In the genomic region with DNA sequence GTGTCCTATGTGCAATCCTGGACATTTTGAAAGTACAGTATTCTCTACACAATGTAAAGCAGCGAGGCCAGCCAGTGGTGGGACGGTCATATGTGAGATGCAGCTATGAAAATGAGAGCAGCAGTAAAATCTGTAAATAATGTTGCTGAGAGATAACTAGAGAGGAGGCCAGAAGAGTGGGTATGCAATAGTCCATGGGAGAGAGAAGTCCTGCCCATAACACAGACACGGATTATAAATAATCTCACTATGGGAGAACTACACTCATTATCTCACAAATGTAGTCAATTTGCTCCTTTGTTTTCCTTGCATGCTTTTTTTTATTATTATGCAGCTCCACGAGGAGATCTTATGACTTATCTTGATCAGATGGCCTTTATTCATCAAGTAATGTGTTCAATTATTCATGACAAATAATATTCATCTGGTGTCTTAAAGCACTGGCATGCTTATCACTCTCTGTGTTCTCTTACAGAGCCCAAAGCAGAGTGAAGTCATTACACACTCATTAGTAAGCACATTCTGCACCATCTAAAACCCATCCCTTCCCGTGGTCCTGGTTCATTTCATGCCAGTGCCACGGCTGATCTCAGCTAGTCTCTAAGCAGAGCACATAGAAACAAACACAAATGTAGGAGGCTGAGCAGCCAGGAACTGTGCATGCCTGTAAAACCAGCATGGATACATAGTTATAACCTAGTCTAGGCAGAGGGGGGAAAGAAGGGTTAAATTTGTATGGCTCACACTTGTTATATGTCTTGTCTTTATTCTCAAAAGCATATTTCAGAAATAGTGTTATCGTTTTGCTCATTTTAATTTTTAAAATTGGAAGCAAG, we compare ENCODE assay signal across 26 mouse cellular contexts. TPM values are rescaled to one million over a fixed set of nuclear protein-coding genes. Genes with fewer than 3 reads are reported as not detected.
DNase-seq lines count a peak whose midpoint lies in the region; ATAC-seq lines count a peak whose summit lies in the region.
"Had no signal": no experiment of that assay in that cellular context is flagged by ENCODE, and none has a peak within 500 bp of the region (broad histone marks: within the 10 kb centered on the region; RNA-seq: fewer than 3 reads in every experiment).

No protein-coding gene starts in this region.

- WGBS in midbrain, embryonic 12.5 days, result 76% methylated on average over 7 of the region's 7 CpGs
- WGBS in midbrain, embryonic 11.5 days, result 81% methylated on average over 7 of the region's 7 CpGs
- 76% methylated on average over 7 of the region's 7 CpGs for WGBS in hindbrain, embryonic 12.5 days
- 54% methylated on average over 7 of the region's 7 CpGs for WGBS in hindbrain, embryonic 16.5 days
- 59% methylated on average over 7 of the region's 7 CpGs for WGBS in neural tube, embryonic 13.5 days
- WGBS in kidney, embryonic 14.5 days, result 81% methylated on average over 7 of the region's 7 CpGs

- H3K27me3 ChIP-seq in midbrain, embryonic 12.5 days, result no peaks in the 10 kb centered on the region
- no peaks in the 10 kb centered on the region for H3K27me3 ChIP-seq in midbrain, embryonic 11.5 days (ENCODE audit: control insufficient read depth, insufficient read depth, low read length)
- H3K27me3 ChIP-seq in hindbrain, embryonic 12.5 days, result no peaks in the 10 kb centered on the region
- H3K27me3 ChIP-seq in hindbrain, embryonic 16.5 days (replicated peaks; ENCODE audit: control insufficient read depth, insufficient read depth, low read length), result no peaks in the 10 kb centered on the region
- no peaks in the 10 kb centered on the region for H3K27me3 ChIP-seq in neural tube, embryonic 13.5 days
- no peaks in the 10 kb centered on the region for H3K27me3 ChIP-seq in kidney, embryonic 14.5 days (ENCODE audit: control insufficient read depth, insufficient read depth, low read length)
- H3K27me3 ChIP-seq: limb, embryonic 15.5 days; lung, embryonic 15.5 days; megakaryocyte, embryonic 14.5 days had no signal

- DNase-seq in midbrain, embryonic 11.5 days (ENCODE audit: low spot score, missing footprints), result no peak
- DNase-seq in adrenal gland, adult 2 months, result no peak
- DNase-seq in cerebellum, adult 11 months, result no peak
- DNase-seq: adrenal gland, postnatal 10 days; cerebellum, adult 9-11 months; gastrocnemius, postnatal 14 days; heart, adult 11 months; kidney, adult 11 months; left cerebral cortex, postnatal 4 days; lung, postnatal 36 days; thymus, postnatal 25 days had no signal

- no peak overlapping the region for H3K4me2 ChIP-seq in midbrain, embryonic 12.5 days (replicated peaks)
- no peak overlapping the region for H3K4me2 ChIP-seq in midbrain, embryonic 11.5 days
- no peak overlapping the region for H3K4me2 ChIP-seq in hindbrain, embryonic 12.5 days (replicated peaks)
- H3K4me2 ChIP-seq in hindbrain, embryonic 16.5 days (ENCODE audit: low read length), result no peak overlapping the region
- H3K4me2 ChIP-seq in neural tube, embryonic 13.5 days, result no peak overlapping the region
- H3K4me2 ChIP-seq in kidney, embryonic 14.5 days (replicated peaks; ENCODE audit: low read depth, low read length), result no peak overlapping the region
- H3K4me2 ChIP-seq: heart, embryonic 11.5 days; limb, embryonic 15.5 days; lung, embryonic 15.5 days had no signal

- H3K4me3 ChIP-seq in midbrain, embryonic 12.5 days, result no peak overlapping the region
- no peak overlapping the region for H3K4me3 ChIP-seq in midbrain, embryonic 11.5 days (ENCODE audit: low read depth, low read length)
- H3K4me3 ChIP-seq in hindbrain, embryonic 12.5 days, result no peak overlapping the region
- no peak overlapping the region for H3K4me3 ChIP-seq in hindbrain, embryonic 16.5 days (ENCODE audit: low read length)
- H3K4me3 ChIP-seq in neural tube, embryonic 13.5 days, result no peak overlapping the region
- H3K4me3 ChIP-seq in kidney, embryonic 14.5 days (ENCODE audit: low read length), result no peak overlapping the region
- H3K4me3 ChIP-seq: embryonic facial prominence, embryonic 10.5 days; limb, embryonic 15.5 days; lung, embryonic 15.5 days; megakaryocyte, embryonic 14.5 days had no signal

- H3K4me1 ChIP-seq in midbrain, embryonic 12.5 days, result no peaks in the 10 kb centered on the region; the same call in 1 of the 2 replicates
- H3K4me1 ChIP-seq in midbrain, embryonic 11.5 days (ENCODE audit: control insufficient read depth, insufficient read depth, low read length), result no peaks in the 10 kb centered on the region
- no peaks in the 10 kb centered on the region for H3K4me1 ChIP-seq in hindbrain, embryonic 12.5 days
- no peaks in the 10 kb centered on the region for H3K4me1 ChIP-seq in hindbrain, embryonic 16.5 days (ENCODE audit: control insufficient read depth, insufficient read depth, low read depth, low read length)
- H3K4me1 ChIP-seq in neural tube, embryonic 13.5 days (replicated peaks), result no peaks in the 10 kb centered on the region
- H3K4me1 ChIP-seq in kidney, embryonic 14.5 days (ENCODE audit: control insufficient read depth, insufficient read depth, low read length), result no peaks in the 10 kb centered on the region
- H3K4me1 ChIP-seq: embryonic facial prominence, embryonic 10.5 days; limb, embryonic 15.5 days; lung, embryonic 15.5 days; megakaryocyte, embryonic 14.5 days had no signal

- ATAC-seq in midbrain, embryonic 12.5 days (ENCODE audit: low FRiP score, low read depth), result 0 out of 2 replicates have a peak, but pooled peaks have one; percentile 38
- no peak for ATAC-seq in midbrain, embryonic 11.5 days (ENCODE audit: low FRiP score)
- ATAC-seq in hindbrain, embryonic 12.5 days (ENCODE audit: low FRiP score), result peak; percentile 62; the same call in 1 of the 2 replicates
- ATAC-seq in hindbrain, embryonic 16.5 days, result peak; percentile 76
- ATAC-seq in neural tube, embryonic 13.5 days (ENCODE audit: low read depth), result peak; percentile 71
- ATAC-seq in kidney, embryonic 14.5 days (ENCODE audit: low FRiP score, low TSS enrichment), result no peak
- ATAC-seq: activated CD4-positive, CD25-positive, alpha-beta regulatory T cell, adult 4 months had no signal

- no peak overlapping the region for H3K27ac ChIP-seq in midbrain, embryonic 12.5 days (replicated peaks)
- no peak overlapping the region for H3K27ac ChIP-seq in midbrain, embryonic 11.5 days (ENCODE audit: low read depth, low read length)
- no peak overlapping the region for H3K27ac ChIP-seq in hindbrain, embryonic 12.5 days
- H3K27ac ChIP-seq in hindbrain, embryonic 16.5 days (ENCODE audit: low read depth, low read length), result no peak overlapping the region
- no peak overlapping the region for H3K27ac ChIP-seq in neural tube, embryonic 13.5 days (replicated peaks)
- H3K27ac ChIP-seq in kidney, embryonic 14.5 days (ENCODE audit: low read depth, low read length), result no peak overlapping the region
- H3K27ac ChIP-seq: embryonic facial prominence, embryonic 10.5 days; kidney, postnatal 0 days; limb, embryonic 15.5 days; liver, embryonic 14.5 days; lung, embryonic 15.5 days had no signal

- H3K9me3 ChIP-seq in midbrain, embryonic 12.5 days, result no peaks in the 10 kb centered on the region
- no peaks in the 10 kb centered on the region for H3K9me3 ChIP-seq in midbrain, embryonic 11.5 days (ENCODE audit: control insufficient read depth, low read length)
- H3K9me3 ChIP-seq in hindbrain, embryonic 12.5 days (replicated peaks), result no peaks in the 10 kb centered on the region
- no peaks in the 10 kb centered on the region for H3K9me3 ChIP-seq in hindbrain, embryonic 16.5 days (ENCODE audit: control insufficient read depth, low read length)
- no peaks in the 10 kb centered on the region for H3K9me3 ChIP-seq in neural tube, embryonic 13.5 days
- H3K9me3 ChIP-seq in kidney, embryonic 14.5 days (ENCODE audit: control insufficient read depth, low read length), result no peaks in the 10 kb centered on the region
- H3K9me3 ChIP-seq: embryonic facial prominence, embryonic 10.5 days; limb, embryonic 15.5 days; lung, embryonic 15.5 days had no signal

- H3K9ac ChIP-seq in midbrain, embryonic 12.5 days (replicated peaks), result no peak overlapping the region
- H3K9ac ChIP-seq in midbrain, embryonic 11.5 days (ENCODE audit: low read length), result no peak overlapping the region
- H3K9ac ChIP-seq in hindbrain, embryonic 12.5 days, result no peak overlapping the region
- no peak overlapping the region for H3K9ac ChIP-seq in hindbrain, embryonic 16.5 days (ENCODE audit: low read depth, low read length)
- H3K9ac ChIP-seq in neural tube, embryonic 13.5 days, result no peak overlapping the region
- H3K9ac ChIP-seq in kidney, embryonic 14.5 days (ENCODE audit: low read depth, low read length), result no peak overlapping the region
- H3K9ac ChIP-seq: limb, embryonic 15.5 days; liver, embryonic 14.5 days; lung, embryonic 15.5 days had no signal

- H3K36me3 ChIP-seq in midbrain, embryonic 12.5 days, result no peaks in the 10 kb centered on the region
- H3K36me3 ChIP-seq in midbrain, embryonic 11.5 days (ENCODE audit: control insufficient read depth, insufficient read depth, low read length), result no peaks in the 10 kb centered on the region
- no peaks in the 10 kb centered on the region for H3K36me3 ChIP-seq in hindbrain, embryonic 12.5 days
- no peaks in the 10 kb centered on the region for H3K36me3 ChIP-seq in hindbrain, embryonic 16.5 days (ENCODE audit: control insufficient read depth, insufficient read depth, low read length)
- H3K36me3 ChIP-seq in neural tube, embryonic 13.5 days, result no peaks in the 10 kb centered on the region
- no peaks in the 10 kb centered on the region for H3K36me3 ChIP-seq in kidney, embryonic 14.5 days (ENCODE audit: control insufficient read depth, insufficient read depth, low read length)
- H3K36me3 ChIP-seq: embryonic facial prominence, embryonic 10.5 days; limb, embryonic 15.5 days; lung, embryonic 15.5 days had no signal

RNA-seq across cellular contexts. Expression of a gene that starts 18.9 kb away (rescaled TPM):
- 0.29 and 0.31 TPM in 2 replicates for polyA plus RNA-seq in midbrain, embryonic 12.5 days (2016; fragmentation: Nextera tagmentation; extraction: Ambion mirVana)
- 0.14 and 0.18 TPM in 2 replicates for polyA plus RNA-seq in midbrain, embryonic 11.5 days (2014; fragmentation: Nextera tagmentation; extraction: Ambion mirVana)
- polyA plus RNA-seq in hindbrain, embryonic 12.5 days (2016; fragmentation: Nextera tagmentation; extraction: Ambion mirVana), result 0.23 TPM in 1 of 2 replicates, not detected in the other
- polyA plus RNA-seq in hindbrain, embryonic 16.5 days (2015; fragmentation: Nextera tagmentation; extraction: Ambion mirVana), result 0.26 and 0.45 TPM in 2 replicates
- polyA plus RNA-seq in neural tube, embryonic 13.5 days (2015; fragmentation: Nextera tagmentation; extraction: Ambion mirVana), result 0.24 TPM in 1 of 2 replicates, not detected in the other
- total RNA-seq in adrenal gland, adult 2 months (2021), result not detected
- polyA plus RNA-seq in adrenal gland, adult 2 months (2012; rRNA removed), result not detected in 2 replicates
- polyA plus RNA-seq in kidney, embryonic 14.5 days (2014; fragmentation: Nextera tagmentation; extraction: Ambion mirVana), result not detected in 2 replicates
- polyA plus RNA-seq: activated CD4-positive, CD25-positive, alpha-beta regulatory T cell, adult 4 months; heart, embryonic 11.5 days; kidney, postnatal 0 days; large intestine, adult 2 months; liver, embryonic 14.5 days; lung, embryonic 15.5 days; stomach, embryonic 14.5 days had no signal

RNA-seq across cellular contexts. Expression of a gene that starts 57.6 kb away (rescaled TPM):
- 5.3 and 5.9 TPM in 2 replicates for polyA plus RNA-seq in midbrain, embryonic 12.5 days (2016; fragmentation: Nextera tagmentation; extraction: Ambion mirVana)
- 4.3 and 4.6 TPM in 2 replicates for polyA plus RNA-seq in midbrain, embryonic 11.5 days (2014; fragmentation: Nextera tagmentation; extraction: Ambion mirVana)
- polyA plus RNA-seq in hindbrain, embryonic 12.5 days (2016; fragmentation: Nextera tagmentation; extraction: Ambion mirVana), result 6.6 and 6.9 TPM in 2 replicates
- polyA plus RNA-seq in hindbrain, embryonic 16.5 days (2015; fragmentation: Nextera tagmentation; extraction: Ambion mirVana), result 9.9 and 10.5 TPM in 2 replicates
- polyA plus RNA-seq in neural tube, embryonic 13.5 days (2015; fragmentation: Nextera tagmentation; extraction: Ambion mirVana), result 8.2 and 10.3 TPM in 2 replicates
- 1 to 10 TPM; 5.9 to 9.1 TPM for total RNA-seq in adrenal gland, adult 2 months (2021)
- 12.4 and 14.0 TPM in 2 replicates for polyA plus RNA-seq in adrenal gland, adult 2 months (2012; rRNA removed)
- 10.7 and 11.9 TPM in 2 replicates for polyA plus RNA-seq in kidney, embryonic 14.5 days (2014; fragmentation: Nextera tagmentation; extraction: Ambion mirVana)
- polyA plus RNA-seq: activated CD4-positive, CD25-positive, alpha-beta regulatory T cell, adult 4 months had no signal

Comparison
In these comparisons a context has a peak if more than half of its experiments do, and no peak if none do; other contexts are left out.
1. ATAC-seq: peak in midbrain, embryonic 12.5 days (single experiment), hindbrain, embryonic 12.5 days (single experiment), hindbrain, embryonic 16.5 days (single experiment) and neural tube, embryonic 13.5 days (single experiment); none in midbrain, embryonic 11.5 days (single experiment) and kidney, embryonic 14.5 days (single experiment).